Mouse (Mus musculus): ENCODE results near the gene Nfatc3. TPM values are rescaled to one million over a fixed set of nuclear protein-coding genes. Genes with fewer than 3 reads are reported as not detected.

Gene Nfatc3
- polyA plus RNA-seq, 1 experiment from 2014 or later, result 4.2 TPM

DNA sequence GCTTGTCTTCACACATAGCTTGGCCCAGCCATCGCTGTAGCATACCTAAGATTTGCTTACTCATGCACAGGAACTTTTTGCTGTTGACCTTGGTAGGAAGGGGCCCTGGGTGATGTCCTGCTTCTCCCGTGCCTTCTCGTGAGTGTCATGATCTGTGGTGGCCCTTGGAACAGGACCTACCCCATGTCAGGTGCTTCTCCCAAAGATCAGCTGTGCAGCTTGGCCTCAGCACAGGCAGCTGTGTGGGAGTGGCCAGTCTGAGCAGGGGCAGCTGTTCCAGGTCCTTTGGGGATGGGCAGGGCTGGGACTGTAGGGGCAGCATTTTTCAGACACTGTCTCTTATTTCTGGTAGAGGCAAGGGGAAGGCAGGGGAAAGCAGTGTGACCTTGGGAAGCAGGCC, 14.5 kb upstream of the Nfatc3 start:
- Histone ChIP-seq H3K4me3 (no peak overlapping the region), H3K4me2 (no peak overlapping the region), H3K36me3 (peaks cover 18% of the 10 kb centered on the region), H3K9me3 (no peaks in the 10 kb centered on the region), H3K4me1 (replicated peaks) (0 out of 2 replicates have a peak, but pooled peaks cover 5% of the 10 kb centered on the region), H3K9ac (no peak overlapping the region), H3K27ac (replicated peaks) (no peak overlapping the region), H3K27me3 (no peaks in the 10 kb centered on the region)
- 85% methylated on average over 3 of the region's 3 CpGs for WGBS
- ATAC-seq (ENCODE audit: low read depth), result no peak

DNA sequence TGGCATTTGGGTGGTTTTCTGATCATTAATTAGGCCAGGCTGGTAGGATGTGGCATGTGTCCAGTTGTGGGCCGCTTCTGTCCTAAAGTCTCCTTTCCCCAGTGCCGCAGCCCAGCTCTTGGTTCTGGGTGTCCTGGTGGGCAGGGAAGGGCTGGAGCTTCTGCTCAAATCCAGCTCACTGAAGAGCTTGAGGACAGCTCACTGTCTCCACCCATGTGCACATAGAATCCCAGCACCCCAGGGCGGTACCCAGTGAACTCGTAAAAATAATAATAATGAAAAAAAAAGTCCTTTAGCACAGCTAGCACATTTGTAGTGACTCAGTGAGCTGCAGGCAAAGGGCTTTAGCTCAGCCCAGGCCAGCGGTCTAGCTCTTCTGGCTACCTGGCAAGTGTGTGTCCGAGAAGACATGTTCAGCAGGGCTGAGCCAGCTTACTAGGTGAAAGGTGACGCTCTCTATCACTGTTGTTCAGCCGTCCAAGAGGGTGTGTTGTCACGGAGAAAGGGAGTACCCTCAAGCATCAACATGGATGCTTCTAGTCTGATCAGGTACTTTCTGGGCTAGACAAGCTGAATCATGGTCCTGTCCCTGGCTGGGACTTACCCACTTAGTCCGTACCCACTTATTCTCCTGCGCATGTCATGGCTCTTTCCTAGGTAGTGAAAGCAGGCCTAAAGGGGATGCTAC, 11.6 kb upstream of the Nfatc3 start:
- H3K36me3 ChIP-seq, result peaks cover 31% of the 10 kb centered on the region
- H3K9ac ChIP-seq, result no peak overlapping the region
- 93% methylated on average over 11 of the region's 11 CpGs for WGBS
- H3K27me3 ChIP-seq, result no peaks in the 10 kb centered on the region
- ATAC-seq (ENCODE audit: low read depth), result no peak
- no peak overlapping the region for H3K27ac ChIP-seq (replicated peaks)
- H3K9me3 ChIP-seq, result no peaks in the 10 kb centered on the region
- no peak overlapping the region for H3K4me3 ChIP-seq
- H3K4me2 ChIP-seq, result no peak overlapping the region
- H3K4me1 ChIP-seq (replicated peaks), result 0 out of 2 replicates have a peak, but pooled peaks cover 5% of the 10 kb centered on the region

GRCm38 (mm10) chr8:106047854-106048630, 10.6 kb upstream of the Nfatc3 start:
- Histone ChIP-seq H3K4me3 (no peak overlapping the region), H3K4me1 (replicated peaks) (0 out of 2 replicates have a peak, but pooled peaks cover 5% of the 10 kb centered on the region), H3K27ac (replicated peaks) (no peak overlapping the region), H3K9me3 (no peaks in the 10 kb centered on the region), H3K9ac (no peak overlapping the region), H3K27me3 (no peaks in the 10 kb centered on the region), H3K4me2 (no peak overlapping the region), H3K36me3 (peaks cover 41% of the 10 kb centered on the region)
- 87% methylated on average over 5 of the region's 5 CpGs for WGBS
- ATAC-seq (ENCODE audit: low read depth), result no peak

GRCm38 (mm10) chr8:106049840-106050239, 8.8 kb upstream of the Nfatc3 start:
- Histone ChIP-seq H3K4me3 (no peak overlapping the region), H3K9me3 (no peaks in the 10 kb centered on the region), H3K4me1 (replicated peaks) (no peaks in the 10 kb centered on the region), H3K4me2 (no peak overlapping the region), H3K36me3 (peaks cover 53% of the 10 kb centered on the region), H3K27me3 (no peaks in the 10 kb centered on the region), H3K27ac (replicated peaks) (no peak overlapping the region), H3K9ac (no peak overlapping the region)
- ATAC-seq (ENCODE audit: low read depth), result no peak
- 88% methylated on average over 6 of the region's 6 CpGs for WGBS

GRCm38 (mm10) chr8:106051068-106051467, 7.6 kb upstream of the Nfatc3 start:
- Histone ChIP-seq H3K4me3 (no peak overlapping the region), H3K27ac (replicated peaks) (no peak overlapping the region), H3K27me3 (no peaks in the 10 kb centered on the region), H3K4me2 (no peak overlapping the region), H3K36me3 (peaks cover 49% of the 10 kb centered on the region), H3K9ac (no peak overlapping the region), H3K4me1 (replicated peaks) (no peaks in the 10 kb centered on the region), H3K9me3 (no peaks in the 10 kb centered on the region)
- WGBS, result 85% methylated on average over 3 of the region's 3 CpGs
- ATAC-seq (ENCODE audit: low read depth), result no peak

GRCm38 (mm10) chr8:106052510-106053089, 6.0 kb upstream of the Nfatc3 start:
- Histone ChIP-seq H3K9ac (no peak overlapping the region), H3K27ac (replicated peaks) (no peak overlapping the region), H3K9me3 (no peaks in the 10 kb centered on the region), H3K4me3 (no peak overlapping the region), H3K36me3 (peaks cover 49% of the 10 kb centered on the region), H3K4me2 (no peak overlapping the region), H3K4me1 (replicated peaks) (no peaks in the 10 kb centered on the region), H3K27me3 (no peaks in the 10 kb centered on the region)
- WGBS, result 87% methylated on average over 9 of the region's 9 CpGs
- ATAC-seq (ENCODE audit: low read depth), result no peak

GRCm38 (mm10) chr8:106054190-106054811, 4.3 kb upstream of the Nfatc3 start:
- Histone ChIP-seq H3K9me3 (no peaks in the 10 kb centered on the region), H3K9ac (no peak overlapping the region), H3K27me3 (no peaks in the 10 kb centered on the region), H3K4me1 (replicated peaks) (peaks cover 11% of the 10 kb centered on the region), H3K4me3 (no peak overlapping the region), H3K36me3 (peaks cover 43% of the 10 kb centered on the region), H3K27ac (replicated peaks) (no peak overlapping the region), H3K4me2 (no peak overlapping the region)
- 20% methylated on average over 6 of the region's 6 CpGs for WGBS
- no peak for ATAC-seq (ENCODE audit: low read depth)

- Histone ChIP-seq H3K9ac (no peak overlapping the region), H3K27me3 (no peaks in the 10 kb centered on the region), H3K9me3 (no peaks in the 10 kb centered on the region), H3K4me2 (no peak overlapping the region), H3K4me1 (replicated peaks) (peaks cover 11% of the 10 kb centered on the region), H3K4me3 (no peak overlapping the region), H3K27ac (replicated peaks) (no peak overlapping the region), H3K36me3 (peaks cover 43% of the 10 kb centered on the region)
- ATAC-seq (ENCODE audit: low read depth), result no peak
- WGBS, result 40% methylated on average over 3 of the region's 3 CpGs
These were observed 3.6 kb upstream of the Nfatc3 start for GRCm38 (mm10) chr8:106055038-106055437.

DNA sequence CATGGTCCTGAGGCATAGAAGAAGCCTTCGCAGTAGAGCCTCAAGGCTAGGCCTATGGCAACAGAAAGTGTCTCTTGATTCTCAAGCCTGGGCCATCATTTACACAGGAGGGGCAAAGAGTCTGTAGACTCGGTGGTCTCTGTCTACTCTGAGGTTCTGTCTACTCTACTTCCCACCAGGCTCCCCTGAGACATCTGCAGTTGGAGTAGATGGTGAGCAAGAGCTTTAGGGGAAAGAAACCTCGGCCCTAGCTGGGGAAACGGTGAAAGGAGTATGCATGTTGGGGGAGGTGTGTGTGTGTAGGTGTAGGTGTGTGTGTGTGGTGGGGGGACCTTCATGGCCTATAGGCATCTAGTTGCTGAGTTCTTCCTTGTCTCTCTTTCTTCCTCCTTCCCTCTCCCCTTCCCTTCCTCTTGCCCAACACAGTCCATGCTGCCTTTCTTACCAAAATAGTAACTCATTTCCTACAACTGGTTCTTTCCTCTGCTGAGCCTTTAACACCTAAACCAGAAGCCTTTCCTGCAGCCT, 2.1 kb upstream of the Nfatc3 start:
- no peak overlapping the region for H3K27ac ChIP-seq (replicated peaks)
- WGBS, result 91% methylated on average over 4 of the region's 4 CpGs
- no peak for ATAC-seq (ENCODE audit: low read depth)
- H3K36me3 ChIP-seq, result peaks cover 29% of the 10 kb centered on the region
- no peak overlapping the region for H3K4me2 ChIP-seq
- no peaks in the 10 kb centered on the region for H3K9me3 ChIP-seq
- H3K4me1 ChIP-seq (replicated peaks), result peaks cover 24% of the 10 kb centered on the region
- no peaks in the 10 kb centered on the region for H3K27me3 ChIP-seq
- H3K9ac ChIP-seq, result no peak overlapping the region
- H3K4me3 ChIP-seq, result no peak overlapping the region

DNA sequence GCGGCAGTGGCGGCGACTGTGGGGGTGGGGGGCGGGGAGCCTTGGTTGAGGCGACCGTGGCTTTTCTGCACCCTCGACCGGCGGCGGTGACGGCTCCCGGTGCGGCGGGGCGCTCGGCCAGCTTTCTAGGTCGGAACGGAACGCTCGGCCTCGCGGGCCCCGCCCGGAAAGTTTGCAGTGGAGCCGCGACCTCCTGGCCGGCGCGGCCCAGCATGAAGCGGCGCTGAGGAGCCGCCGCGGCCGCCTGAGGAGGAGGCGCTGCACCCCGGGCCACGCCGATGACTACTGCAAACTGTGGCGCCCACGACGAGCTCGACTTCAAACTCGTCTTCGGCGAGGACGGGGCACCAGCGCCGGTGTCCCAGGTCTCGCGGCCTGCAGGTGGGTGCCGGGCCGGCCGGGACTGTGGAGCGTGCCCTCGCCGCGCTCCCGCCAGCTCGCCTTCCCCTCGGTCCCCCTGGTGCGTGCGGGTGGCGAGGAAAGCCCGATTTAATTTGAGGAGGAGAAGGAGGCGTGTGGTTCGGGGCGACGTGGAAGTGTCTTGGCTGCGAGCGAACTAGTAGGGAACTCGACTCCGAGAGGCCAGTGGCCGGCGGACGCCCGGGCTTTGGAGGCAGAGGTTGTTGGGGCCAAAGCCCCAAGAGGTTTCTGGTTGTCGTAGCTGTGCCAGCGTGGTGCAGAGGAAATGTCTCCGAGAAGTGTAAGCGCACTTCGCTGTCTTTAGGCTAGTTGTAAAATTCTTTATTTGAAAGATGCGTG, 1.2 kb downstream of the Nfatc3 start:
- Histone ChIP-seq H3K36me3 (no peaks in the 10 kb centered on the region), H3K9me3 (no peaks in the 10 kb centered on the region), H3K27me3 (no peaks in the 10 kb centered on the region), H3K27ac (replicated peaks) (peak overlapping the region; percentile 92), H3K9ac (peak overlapping the region; percentile 86), H3K4me1 (replicated peaks) (peaks cover 42% of the 10 kb centered on the region), H3K4me3 (peak overlapping the region; percentile 91), H3K4me2 (peak overlapping the region; percentile 78)
- peak; percentile 84 for ATAC-seq (ENCODE audit: low read depth)
- WGBS, result under 1% methylated on average over 62 of the region's 83 CpGs

DNA sequence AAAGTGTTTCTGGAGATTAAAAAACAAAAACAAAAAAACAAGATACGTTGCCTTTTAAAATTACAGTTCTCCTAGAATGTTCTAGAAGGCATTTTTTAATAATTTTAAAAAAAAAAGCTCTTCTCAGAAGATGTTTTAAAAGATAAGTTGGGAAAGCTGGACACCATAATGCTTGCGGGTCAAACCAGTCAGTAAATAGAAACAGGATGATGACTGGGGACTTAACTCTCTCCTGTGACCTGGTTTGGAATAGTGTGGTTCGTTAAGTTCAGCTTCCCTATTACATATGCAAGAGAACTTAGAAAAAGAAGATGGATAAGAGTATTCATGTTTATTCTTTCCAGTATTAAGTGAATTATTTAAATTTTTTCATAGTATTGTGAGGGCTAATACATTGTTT, 1.9 kb downstream of the Nfatc3 start:
- 7% methylated on average over 3 of the region's 3 CpGs for WGBS
- no peak for ATAC-seq (ENCODE audit: low read depth)
- H3K4me3 ChIP-seq, result peak overlapping the region; percentile 91
- peaks cover 42% of the 10 kb centered on the region for H3K4me1 ChIP-seq (replicated peaks)
- peak overlapping the region; percentile 78 for H3K4me2 ChIP-seq
- no peaks in the 10 kb centered on the region for H3K36me3 ChIP-seq
- H3K27ac ChIP-seq (replicated peaks), result no peak overlapping the region
- no peaks in the 10 kb centered on the region for H3K9me3 ChIP-seq
- no peaks in the 10 kb centered on the region for H3K27me3 ChIP-seq
- H3K9ac ChIP-seq, result peak overlapping the region; percentile 86; the same call in 1 of the 2 replicates

Measured in neural tube, embryonic 13.5 days (tissue).